Mouse (Mus musculus) Patski (cell line): ENCODE data around the gene Ampd2. TPM values are rescaled to one million over a fixed set of nuclear protein-coding genes. Genes with fewer than 3 reads are reported as not detected.

Experiments
- ATAC-seq: fragments of 100-300 bp; one replicate; pipeline ENCODE4 v1.8.0; 2021
- CTCF ChIA-PET: fragments of 350-600 bp; sonication (Branson Sonifier 250); formaldehyde crosslinking; loops from one replicate; lab custom pipeline; 2022; ENCODE audit warnings: inconsistent platforms; lab: Charles Lee
- POLR2A ChIA-PET: fragments of 350-600 bp; sonication (Branson Sonifier 250); formaldehyde crosslinking; loops from one replicate; lab custom pipeline; 2022; ENCODE audit warnings: antibody characterized with exemption, inconsistent platforms; lab: Charles Lee
- DNase-seq: peaks from one replicate; pipeline ENCODE4 v3.0.0-alpha.2; 2011; ENCODE audit warnings: low read depth, low spot score
- H3K27me3 ChIP-seq: fragments of 371-371 bp; one replicate; pipeline ENCODE4 v1.5.1; 2021
- CTCF ChIP-seq: fragments of 100-300 bp; IDR thresholded peaks from one replicate; pipeline ENCODE4 v1.5.1; 2021
- in situ Hi-C: fragments of 300-500 bp; cut with MboI; formaldehyde crosslinking; loops from 3 replicates; pipeline ENCODE4 v1.11.1; 2018; ENCODE audit warnings: low pct_unique_long_range_greater_than_20kb, mixed read lengths
- polyA plus RNA-seq: library from polyadenylated mRNA; unstranded; gene quantifications from one replicate; pipeline ENCODE4 v1.2.3, GENCODE M21; 2021

Gene Ampd2
- polyA plus RNA-seq, 1 experiment from 2014 or later: 78.2 TPM

DNA sequence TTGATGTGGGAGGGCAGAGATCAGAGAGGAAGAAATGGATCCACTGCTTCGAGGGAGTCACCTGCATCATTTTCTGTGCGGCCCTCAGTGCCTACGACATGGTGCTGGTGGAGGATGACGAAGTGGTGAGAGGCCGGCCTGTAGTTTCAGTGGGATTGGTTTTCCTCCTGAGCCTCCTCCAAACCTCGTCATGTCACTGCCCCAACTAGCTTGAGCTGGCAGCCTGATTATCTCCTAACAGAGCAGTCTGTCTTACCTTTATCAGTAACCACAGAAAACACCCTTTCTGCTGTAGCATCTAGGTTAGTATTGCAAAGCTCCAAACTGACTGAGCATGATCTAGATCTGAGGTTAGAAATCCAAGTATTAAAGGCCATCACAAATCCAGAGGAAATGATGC lies 11.9 kb upstream of the Ampd2 start:
- H3K27me3 ChIP-seq: no peaks in the 10 kb centered on the region
- no peak for TF ChIP-seq CTCF
- ChIA-PET CTCF (interaction anchor here (0.8 to 1.6 kb wide), 3 partner anchors 8 to 33 kb away, joined by 3 to 4 read pairs (median 3); no protein-coding TSS in a partner anchor), POLR2A (interaction anchor here (0.9 to 1.6 kb wide), 2 partner anchors 12 to 110 kb away, joined by 3 to 4 read pairs; partner anchors contain the start of gene Ampd2)
- DNase-seq (no peak), ATAC-seq (no peak)
- in situ Hi-C loops: no loop called here

DNA sequence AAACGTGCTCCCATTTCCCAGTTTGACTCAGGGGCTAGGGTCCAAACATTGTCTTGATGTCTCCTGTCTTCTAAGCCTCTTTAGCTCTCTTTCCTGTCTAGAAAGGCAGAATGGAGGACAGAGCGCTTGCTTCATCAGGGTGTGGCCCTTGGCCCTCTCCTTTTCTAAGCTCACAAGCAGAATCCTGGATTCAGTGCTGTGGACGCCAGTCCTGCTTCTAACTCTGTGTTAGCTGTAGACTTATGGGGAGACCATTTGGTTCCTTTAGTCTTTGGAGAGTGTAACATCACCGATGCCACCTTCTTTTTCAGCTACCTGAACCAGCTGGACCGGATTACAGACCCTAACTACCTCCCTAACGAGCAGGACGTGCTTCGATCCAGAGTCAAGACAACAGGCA lies 11.2 kb upstream of the Ampd2 start:
- DNase-seq: no peak
- no peak for TF ChIP-seq CTCF
- no peak for ATAC-seq
- ChIA-PET POLR2A (interaction anchor here (0.9 kb wide), 1 partner anchor 111 kb away, joined by 3 read pairs; no protein-coding TSS in a partner anchor), CTCF (interaction anchor here (1.0 to 3.1 kb wide), 5 partner anchors 11 to 38 kb away, joined by 3 to 13 read pairs (median 3); partner anchors contain the start of gene Ampd2)
- no peaks in the 10 kb centered on the region for H3K27me3 ChIP-seq
- in situ Hi-C loops: no loop called here

DNA sequence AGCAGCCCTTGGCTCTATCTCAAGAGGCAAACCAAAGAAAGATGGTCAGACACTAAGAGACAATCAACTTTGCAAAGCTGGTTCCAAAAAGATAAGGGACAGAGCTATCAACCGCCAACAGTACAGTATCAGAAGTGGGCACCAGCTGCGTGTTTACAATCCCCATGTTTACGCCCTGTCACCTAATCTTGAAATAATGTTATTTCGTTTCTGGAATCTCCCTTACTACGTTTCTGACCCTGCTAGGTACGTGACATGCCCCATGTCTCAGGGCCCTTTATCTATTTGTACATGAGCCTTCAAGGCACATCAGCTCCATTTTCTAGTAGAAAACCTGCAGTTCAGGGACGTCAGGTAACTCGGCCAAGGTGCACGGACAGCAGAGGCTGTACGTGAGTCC lies 10.3 kb upstream of the Ampd2 start:
- H3K27me3 ChIP-seq: no peaks in the 10 kb centered on the region
- ATAC-seq (no peak), DNase-seq (no peak)
- in situ Hi-C loops: no loop called here
- POLR2A ChIA-PET: interaction anchor here (1.0 kb wide), 1 partner anchor 31 kb away, joined by 3 read pairs; no protein-coding TSS in a partner anchor
- CTCF ChIA-PET: interaction anchor here (0.9 to 3.1 kb wide), 8 partner anchors 11 to 49 kb away, joined by 3 to 13 read pairs (median 4); partner anchors contain the start of genes Ampd2 and Gnai3
- TF ChIP-seq CTCF: no peak

DNA sequence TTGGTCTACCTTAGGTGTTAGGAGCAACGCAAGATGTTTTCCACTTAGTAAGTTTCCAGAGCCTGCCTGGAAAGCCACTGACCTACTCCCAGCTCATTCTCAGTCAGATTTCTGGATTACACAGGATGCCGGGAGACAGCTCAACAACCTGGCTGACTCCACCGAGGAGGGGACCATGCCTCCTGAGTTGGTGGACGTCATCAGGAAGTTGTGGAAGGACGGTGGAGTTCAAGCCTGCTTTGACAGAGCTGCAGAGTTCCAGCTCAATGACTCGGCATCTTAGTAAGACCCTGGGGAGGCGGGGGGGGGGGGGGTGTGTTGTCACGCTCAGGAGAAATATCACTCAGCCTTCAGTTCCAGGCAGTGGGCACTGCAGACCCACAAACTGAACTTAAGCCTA lies 9.8 kb upstream of the Ampd2 start:
- no peaks in the 10 kb centered on the region for H3K27me3 ChIP-seq
- CTCF ChIA-PET: interaction anchor here (0.9 to 3.1 kb wide), 7 partner anchors 10 to 49 kb away, joined by 3 to 13 read pairs (median 5); partner anchors contain the start of genes Ampd2 and Gnai3
- in situ Hi-C loops: no loop called here
- no peak for TF ChIP-seq CTCF
- POLR2A ChIA-PET: interaction anchor here (1.0 kb wide), 1 partner anchor 31 kb away, joined by 3 read pairs; no protein-coding TSS in a partner anchor
- ATAC-seq (no peak), DNase-seq (no peak)

DNA sequence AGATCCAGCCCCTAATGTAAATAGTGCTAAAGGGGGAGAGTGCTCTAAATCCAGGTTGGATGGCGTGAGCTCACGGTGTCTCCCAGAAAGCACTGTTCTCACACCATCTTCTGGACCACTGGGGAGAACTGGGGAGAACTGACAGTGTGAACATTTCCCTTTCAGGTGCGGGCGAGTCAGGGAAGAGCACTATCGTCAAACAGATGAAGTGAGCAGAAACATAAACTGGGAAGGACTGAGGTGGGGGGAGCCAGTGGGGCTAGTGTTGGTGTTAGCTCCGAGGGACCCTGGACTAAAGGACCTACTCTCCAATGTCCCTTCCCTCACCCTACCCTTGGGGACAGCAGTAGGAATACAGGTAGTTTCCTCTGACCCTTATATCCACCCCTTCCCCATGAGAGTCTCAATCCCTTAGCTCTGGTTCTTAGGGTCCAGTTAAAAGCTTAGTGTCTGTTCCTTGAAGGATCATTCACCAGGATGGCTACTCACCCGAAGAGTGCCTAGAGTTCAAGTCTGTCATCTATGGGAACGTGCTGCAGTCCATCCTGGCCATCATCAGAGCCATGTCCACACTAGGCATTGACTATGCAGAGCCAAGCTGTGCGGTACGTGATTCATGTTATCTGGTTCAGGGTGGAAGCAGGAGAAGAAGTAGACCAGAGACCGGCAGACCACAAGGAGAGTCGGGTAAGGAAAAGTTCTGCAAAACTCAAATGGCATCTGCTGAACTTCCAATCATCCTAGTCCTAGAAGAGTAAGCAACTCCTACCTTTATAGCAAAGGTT lies 8.7 kb upstream of the Ampd2 start:
- H3K27me3 ChIP-seq: no peaks in the 10 kb centered on the region
- ATAC-seq (no peak), DNase-seq (no peak)
- no peak for TF ChIP-seq CTCF
- CTCF ChIA-PET: interaction anchor here (1.0 to 3.1 kb wide), 6 partner anchors 9 to 50 kb away, joined by 3 to 13 read pairs (median 6); partner anchors contain the start of genes Ampd2 and Gnai3
- in situ Hi-C loops: no loop called here
- POLR2A ChIA-PET: no interaction called here

DNA sequence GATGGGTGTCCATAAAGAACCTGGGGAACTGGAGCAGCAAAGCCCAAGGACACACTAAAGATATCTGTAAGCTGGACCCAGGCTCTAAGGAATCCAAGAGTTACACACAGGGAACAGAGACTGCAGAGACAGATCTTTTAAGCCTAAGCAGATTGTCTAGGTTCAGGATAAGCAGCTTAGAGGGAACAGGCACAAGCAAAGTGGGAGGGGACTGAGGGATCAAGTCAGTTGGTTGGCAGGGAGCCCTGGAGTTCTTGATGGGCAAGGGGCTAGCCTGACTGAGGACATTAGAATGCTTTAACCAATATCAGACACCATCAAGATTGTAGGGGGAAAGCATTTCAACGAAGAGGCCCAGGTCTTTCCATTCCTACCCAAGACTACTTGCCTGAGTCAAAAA lies 7.7 kb upstream of the Ampd2 start:
- DNase-seq: no peak
- POLR2A ChIA-PET: interaction anchor here (1.0 kb wide), 1 partner anchor 53 kb away, joined by 3 read pairs; no protein-coding TSS in a partner anchor
- in situ Hi-C loops: no loop called here
- no peaks in the 10 kb centered on the region for H3K27me3 ChIP-seq
- peak; percentile 14 for ATAC-seq
- CTCF ChIA-PET: interaction anchor here (2.3 kb wide), 1 partner anchor 15 kb away, joined by 5 read pairs; no protein-coding TSS in a partner anchor
- no peak for TF ChIP-seq CTCF

DNA sequence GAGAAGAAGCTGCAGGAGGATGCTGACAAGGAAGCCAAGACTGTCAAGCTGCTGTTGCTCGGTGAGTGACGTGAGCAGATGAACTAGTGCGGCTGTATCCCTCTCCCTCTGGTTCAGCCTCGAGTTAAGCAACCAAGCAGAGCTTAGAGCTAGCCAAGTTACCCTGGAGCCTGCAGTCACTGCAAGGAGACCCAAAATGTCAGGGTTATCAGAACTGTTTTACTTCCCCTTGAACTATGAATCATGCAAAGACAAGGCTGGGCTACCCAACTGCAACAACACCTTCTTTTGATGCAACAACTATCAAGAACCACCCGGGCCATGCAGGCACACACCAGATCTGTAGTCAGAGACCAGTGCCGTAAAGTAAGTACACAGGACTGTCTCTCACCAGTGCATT lies 6.9 kb upstream of the Ampd2 start:
- ATAC-seq: no peak
- ChIA-PET POLR2A (interaction anchor here (0.6 kb wide), 1 partner anchor 38 kb away, joined by 4 read pairs; no protein-coding TSS in a partner anchor), CTCF (interaction anchor here (1.0 to 1.6 kb wide), 3 partner anchors 17 to 44 kb away, joined by 3 to 5 read pairs (median 4); no protein-coding TSS in a partner anchor)
- in situ Hi-C loops: no loop called here
- DNase-seq: no peak
- no peaks in the 10 kb centered on the region for H3K27me3 ChIP-seq
- no peak for TF ChIP-seq CTCF

DNA sequence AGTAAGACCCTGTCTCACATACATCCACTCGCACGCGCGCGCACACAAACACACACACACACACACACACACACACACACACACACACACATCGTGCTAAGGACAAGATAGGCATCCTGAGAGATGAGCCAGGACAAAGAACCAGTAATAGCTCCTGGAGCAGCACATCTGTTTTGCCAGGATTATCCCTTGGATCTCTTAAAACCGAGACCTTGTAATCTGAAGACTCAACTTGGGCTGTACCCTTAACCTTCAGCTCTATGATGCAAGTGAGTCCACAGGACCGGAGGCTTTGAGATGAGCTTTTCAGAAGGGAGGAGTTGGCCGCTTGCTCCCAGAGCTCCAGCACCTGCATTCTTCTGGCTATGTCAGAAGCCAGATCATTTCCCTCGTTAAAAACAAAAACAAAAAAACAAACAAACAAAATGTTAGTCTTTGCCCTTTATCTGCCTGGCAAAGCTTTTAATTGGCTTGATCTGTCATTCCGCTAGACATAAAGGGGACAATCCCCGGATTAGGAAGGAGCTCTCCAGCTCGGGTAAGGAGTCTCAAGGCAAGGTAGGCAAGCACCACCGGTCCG lies 6.2 kb upstream of the Ampd2 start, which contains the start of gene Gnat2:
Gene Gnat2 (plus strand): TSS at position 254 of the 580 bp plus-strand sequence.
- CTCF ChIA-PET: interaction anchor here (1.0 to 1.6 kb wide), 4 partner anchors 18 to 72 kb away, joined by 3 to 5 read pairs (median 4); no protein-coding TSS in a partner anchor
- in situ Hi-C loops: no loop called here
- TF ChIP-seq CTCF: no peak
- DNase-seq (no peak), ATAC-seq (no peak)
- POLR2A ChIA-PET: interaction anchor here (0.5 to 1.5 kb wide), 3 partner anchors 53 to 499 kb away, joined by 3 to 4 read pairs (median 4); no protein-coding TSS in a partner anchor
- H3K27me3 ChIP-seq: no peaks in the 10 kb centered on the region

DNA sequence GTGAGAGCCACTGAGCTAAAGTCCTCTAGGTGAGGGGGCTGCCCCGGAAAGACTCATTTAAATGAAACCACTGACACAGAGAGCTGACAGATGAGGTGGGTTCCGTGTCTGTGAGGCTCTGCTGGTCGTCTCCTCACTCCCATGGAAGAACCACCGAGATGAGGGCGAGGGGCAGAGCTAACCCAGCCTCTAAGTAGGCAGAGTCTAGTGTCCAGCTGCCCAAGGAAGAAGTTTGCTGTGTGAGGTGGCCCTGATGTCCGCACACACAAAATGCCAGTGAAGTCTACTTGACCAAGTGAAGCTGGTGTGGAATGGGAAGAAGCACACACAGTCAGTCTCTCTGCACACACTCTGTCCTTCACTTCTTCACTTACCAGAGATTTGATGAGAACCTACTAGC lies 5.6 kb upstream of the Ampd2 start:
- no peak for TF ChIP-seq CTCF
- ChIA-PET CTCF (interaction anchor here (1.0 to 2.0 kb wide), 5 partner anchors 18 to 72 kb away, joined by 3 to 5 read pairs (median 4); no protein-coding TSS in a partner anchor), POLR2A (interaction anchor here (0.5 to 1.5 kb wide), 3 partner anchors 53 to 500 kb away, joined by 3 to 4 read pairs (median 4); no protein-coding TSS in a partner anchor)
- no peak for ATAC-seq
- no peaks in the 10 kb centered on the region for H3K27me3 ChIP-seq
- DNase-seq: no peak
- in situ Hi-C loops: no loop called here

DNA sequence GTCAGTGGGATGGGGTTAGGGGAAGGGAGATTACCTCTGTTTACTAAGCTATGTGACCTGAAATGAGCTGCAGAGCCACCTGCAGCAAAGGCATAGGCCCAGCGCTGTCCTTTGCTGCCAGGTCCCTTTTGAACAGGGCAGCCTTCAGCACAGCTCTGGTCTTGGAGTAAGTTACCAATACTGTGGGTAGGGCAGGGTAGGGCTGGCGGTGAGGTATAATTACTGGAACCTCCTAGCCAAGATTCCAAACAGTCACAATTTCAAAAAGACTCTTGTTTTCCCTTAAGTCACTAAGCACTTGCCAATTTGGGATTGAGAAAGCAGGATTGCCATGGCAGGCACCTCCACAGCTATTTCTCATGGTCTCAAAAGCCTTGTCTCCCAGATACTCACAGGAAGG lies 4.1 kb upstream of the Ampd2 start:
- CTCF ChIA-PET: interaction anchor here (0.9 to 2.0 kb wide), 4 partner anchors 9 to 58 kb away, joined by 3 to 5 read pairs (median 4); no protein-coding TSS in a partner anchor
- POLR2A ChIA-PET: no interaction called here
- TF ChIP-seq CTCF: no peak
- ATAC-seq: no peak
- no peaks in the 10 kb centered on the region for H3K27me3 ChIP-seq
- in situ Hi-C loops: no loop called here
- DNase-seq: no peak
